8 mouse cellular contexts compared by ENCODE assay signal in the genomic region with DNA sequence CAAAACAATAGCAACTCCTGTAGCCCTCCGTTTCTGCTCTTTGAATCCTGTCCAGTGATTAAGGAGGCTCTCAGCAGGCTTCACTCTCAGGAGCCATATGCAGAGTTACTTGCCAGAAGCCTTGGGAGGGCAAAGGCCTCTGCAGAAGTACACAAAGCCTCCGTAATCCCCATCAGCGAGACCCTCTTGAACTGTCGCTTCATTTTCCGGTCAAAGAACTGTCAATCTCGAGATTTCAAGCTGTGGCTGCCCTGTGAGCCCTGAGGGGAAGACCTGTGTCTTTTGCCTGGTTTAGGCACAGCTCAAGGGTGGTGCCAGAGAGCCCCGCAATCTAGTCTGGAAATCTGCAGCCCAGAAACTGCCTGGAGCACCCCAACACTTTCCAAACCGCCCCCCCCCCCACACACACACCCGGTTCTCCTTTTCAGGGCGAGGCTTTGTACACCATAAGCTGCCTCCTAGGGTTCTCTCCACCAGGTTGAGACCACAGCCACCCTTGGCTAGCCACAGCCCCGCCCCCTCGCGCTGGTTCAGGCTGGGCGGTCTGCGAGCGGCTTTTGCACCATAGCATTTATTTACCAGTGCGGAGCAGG. TPM values are rescaled to one million over a fixed set of nuclear protein-coding genes. Genes with fewer than 3 reads are reported as not detected.
DNase-seq lines count a peak whose midpoint lies in the region; ATAC-seq lines count a peak whose summit lies in the region.

No protein-coding gene starts in this region.

- peak overlapping the region; percentile 69 for H3K27ac ChIP-seq in embryonic facial prominence, embryonic 10.5 days (replicated peaks)
- H3K27ac ChIP-seq in hindbrain, embryonic 12.5 days = peak overlapping the region; percentile 95; the same call in 1 of the 2 replicates
- H3K27ac ChIP-seq in liver, embryonic 15.5 days (replicated peaks) = 0 out of 2 replicates have a peak overlapping the region, but pooled peaks have one; percentile 3
- no peak overlapping the region for H3K27ac ChIP-seq in neural tube, embryonic 12.5 days

- H3K4me1 ChIP-seq in embryonic facial prominence, embryonic 10.5 days = peaks cover 61% of the 10 kb centered on the region
- H3K4me1 ChIP-seq in hindbrain, embryonic 12.5 days = peaks cover 49% of the 10 kb centered on the region
- H3K4me1 ChIP-seq in liver, embryonic 15.5 days (replicated peaks) = peaks cover 79% of the 10 kb centered on the region
- H3K4me1 ChIP-seq in neural tube, embryonic 12.5 days = peaks cover 43% of the 10 kb centered on the region

- under 1% methylated on average over 17 of the region's 17 CpGs for WGBS in embryonic facial prominence, embryonic 10.5 days
- WGBS in hindbrain, embryonic 12.5 days = 0% methylated on average over 16 of the region's 17 CpGs
- WGBS in liver, embryonic 15.5 days (ENCODE audit: insufficient replicate concordance) = 1% methylated on average over 17 of the region's 17 CpGs
- under 1% methylated on average over 17 of the region's 17 CpGs for WGBS in neural tube, embryonic 12.5 days

- H3K4me3 ChIP-seq in embryonic facial prominence, embryonic 10.5 days = peak overlapping the region; percentile 71
- H3K4me3 ChIP-seq in hindbrain, embryonic 12.5 days = peak overlapping the region; percentile 78
- peak overlapping the region; percentile 72 for H3K4me3 ChIP-seq in liver, embryonic 15.5 days (replicated peaks)
- H3K4me3 ChIP-seq in neural tube, embryonic 12.5 days = peak overlapping the region; percentile 78

- no peaks in the 10 kb centered on the region for H3K36me3 ChIP-seq in embryonic facial prominence, embryonic 10.5 days (replicated peaks)
- H3K36me3 ChIP-seq in hindbrain, embryonic 12.5 days = no peaks in the 10 kb centered on the region
- H3K36me3 ChIP-seq in liver, embryonic 15.5 days (replicated peaks) = no peaks in the 10 kb centered on the region
- H3K36me3 ChIP-seq in neural tube, embryonic 12.5 days = no peaks in the 10 kb centered on the region

- H3K4me2 ChIP-seq in hindbrain, embryonic 12.5 days (replicated peaks) = peak overlapping the region; percentile 65
- H3K4me2 ChIP-seq in liver, embryonic 15.5 days = peak overlapping the region; percentile 98
- peak overlapping the region; percentile 93 for H3K4me2 ChIP-seq in neural tube, embryonic 12.5 days (replicated peaks)

- peaks cover 81% of the 10 kb centered on the region for H3K27me3 ChIP-seq in embryonic facial prominence, embryonic 10.5 days (replicated peaks; ENCODE audit: low read depth, poor library complexity, severe bottlenecking)
- H3K27me3 ChIP-seq in hindbrain, embryonic 12.5 days = peaks cover 40% of the 10 kb centered on the region
- peaks cover 73% of the 10 kb centered on the region for H3K27me3 ChIP-seq in liver, embryonic 15.5 days
- H3K27me3 ChIP-seq in neural tube, embryonic 12.5 days (replicated peaks) = peaks cover 42% of the 10 kb centered on the region

- 0 out of 2 replicates have a peak, but pooled peaks have one; percentile 12 for ATAC-seq in hindbrain, embryonic 12.5 days (ENCODE audit: low FRiP score)
- 0 out of 2 replicates have a peak, but pooled peaks have one; percentile 10 for ATAC-seq in liver, embryonic 15.5 days (ENCODE audit: insufficient read depth)
- 0 out of 2 replicates have a peak, but pooled peaks have one; percentile 14 for ATAC-seq in neural tube, embryonic 12.5 days (ENCODE audit: low FRiP score, low read depth)

- peak; percentile 59 for DNase-seq in ovary, postnatal 36 days (ENCODE audit: low spot score)
- no peak for DNase-seq in ovary, postnatal 10 days (ENCODE audit: low spot score)
- DNase-seq in embryonic facial prominence, embryonic 10.5 days (ENCODE audit: low spot score) = peak; percentile 70
- no peak for DNase-seq in adipocyte (ENCODE audit: low spot score)
- DNase-seq in urinary bladder, adult 2 months (ENCODE audit: low spot score) = no peak

- H3K9ac ChIP-seq in hindbrain, embryonic 12.5 days = peak overlapping the region; percentile 89
- H3K9ac ChIP-seq in liver, embryonic 15.5 days = peak overlapping the region; percentile 70; the same call in 1 of the 2 replicates
- H3K9ac ChIP-seq in neural tube, embryonic 12.5 days = peak overlapping the region; percentile 82; the same call in 1 of the 2 replicates

- no peaks in the 10 kb centered on the region for H3K9me3 ChIP-seq in embryonic facial prominence, embryonic 10.5 days
- H3K9me3 ChIP-seq in hindbrain, embryonic 12.5 days (replicated peaks) = no peaks in the 10 kb centered on the region
- no peaks in the 10 kb centered on the region for H3K9me3 ChIP-seq in liver, embryonic 15.5 days (replicated peaks)
- no peaks in the 10 kb centered on the region for H3K9me3 ChIP-seq in neural tube, embryonic 12.5 days

RNA-seq across cellular contexts. Expression of a gene that starts 2.1 kb away (rescaled TPM):
- polyA plus RNA-seq in embryonic facial prominence, embryonic 10.5 days (2016; fragmentation: Nextera tagmentation; extraction: Ambion mirVana) = 1.1 and 1.3 TPM in 2 replicates
- 6.4 and 6.7 TPM in 2 replicates for polyA plus RNA-seq in hindbrain, embryonic 12.5 days (2016; fragmentation: Nextera tagmentation; extraction: Ambion mirVana)
- 2.1 and 2.2 TPM in 2 replicates for polyA plus RNA-seq in liver, embryonic 15.5 days (2015; fragmentation: Nextera tagmentation; extraction: Ambion mirVana)
- 5.7 and 6.0 TPM in 2 replicates for polyA plus RNA-seq in neural tube, embryonic 12.5 days (2016; fragmentation: Nextera tagmentation; extraction: Ambion mirVana)
- polyA plus RNA-seq in urinary bladder, adult 2 months (2012; rRNA removed) = 1.0 and 1.6 TPM in 2 replicates

Comparison
In these comparisons a context has a peak if more than half of its experiments do, and no peak if none do; other contexts are left out.
1. DNase-seq: peak in ovary, postnatal 36 days (single experiment) and embryonic facial prominence, embryonic 10.5 days (single experiment); none in ovary, postnatal 10 days (single experiment), adipocyte (single experiment) and urinary bladder, adult 2 months (single experiment).
2. Peak in every context shown above with its lines, with median percentiles within 50 percentile points of each other: H3K4me3 ChIP-seq, ATAC-seq, H3K4me2 ChIP-seq and H3K9ac ChIP-seq.